Mouse (Mus musculus): ENCODE measurements around the gene Nme8. TPM values are rescaled to one million over a fixed set of nuclear protein-coding genes. Genes with fewer than 3 reads are reported as not detected.
A peak's percentile ranks its signal among the peaks of the same experiment; 100 is the strongest.

Nme8 gene
- total RNA-seq, 1 experiment = not detected

DNA sequence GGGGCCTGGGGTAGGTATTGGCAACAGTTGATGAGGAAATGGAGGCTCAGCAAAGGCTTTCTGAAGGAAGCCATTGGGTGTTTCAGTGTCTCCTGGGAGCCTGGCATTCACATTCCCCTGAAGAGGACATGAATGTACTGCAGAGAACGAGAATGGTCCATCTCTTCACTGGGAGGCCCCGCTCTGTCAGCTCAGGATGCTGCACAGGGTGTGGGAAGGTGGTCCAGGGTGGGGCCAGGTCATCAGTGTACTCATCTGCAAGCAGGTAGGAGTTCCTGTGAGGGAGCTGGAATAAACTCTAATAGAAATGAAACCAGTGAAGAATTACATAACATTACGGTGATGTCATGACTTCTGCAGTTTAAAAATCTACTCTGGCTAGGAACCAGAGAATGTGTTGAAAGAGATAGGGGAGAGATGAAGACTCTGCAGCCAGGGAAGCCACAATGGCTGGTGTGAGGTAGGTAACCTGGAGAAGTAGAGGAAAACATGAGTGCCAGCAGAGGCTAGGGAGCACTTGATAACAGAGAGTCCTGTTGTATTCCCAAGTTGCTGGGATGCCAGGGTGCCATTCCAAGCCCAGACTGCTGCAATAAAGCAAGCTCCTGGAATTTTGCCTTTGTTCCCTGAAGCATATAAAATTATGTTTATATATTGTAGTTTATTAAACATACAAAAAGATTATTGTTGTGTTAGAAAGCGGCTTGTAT lies 3.3 kb upstream of the Nme8 start:
- TF ChIP-seq MAFK (IDR thresholded peaks at IDR 0.05; ENCODE audit: insufficient read depth, low read depth, low read length) = no peak
- TF ChIP-seq HCFC1 (IDR thresholded peaks at IDR 0.05; ENCODE audit: borderline replicate concordance, insufficient read depth, low read length) = no peak
- no peak for TF ChIP-seq CHD2 (IDR thresholded peaks at IDR 0.05; ENCODE audit: low read depth, low read length)
- TF ChIP-seq ZNF384 (IDR thresholded peaks at IDR 0.05; ENCODE audit: low read depth, low read length) = no peak
- no peak for TF ChIP-seq ZC3H11A (IDR thresholded peaks at IDR 0.05; ENCODE audit: borderline replicate concordance, low read depth, low read length)
- Histone ChIP-seq H3K4me3 (ENCODE audit: insufficient read depth in 1 of 2, low read depth in 1 of 2, low read length in 2 of 2, poor library complexity in 1 of 2, severe bottlenecking in 1 of 2) (no peak overlapping the region), H3K9me3 (ENCODE audit: control insufficient read depth, insufficient read depth, low read depth, low read length) (no peaks in the 10 kb centered on the region), H3K9ac (ENCODE audit: insufficient read depth, low read depth, low read length, poor library complexity, severe bottlenecking) (no peak overlapping the region), H3K27ac (ENCODE audit: insufficient read depth, low read depth, low read length, poor library complexity, severe bottlenecking) (no peak overlapping the region), H3K36me3 (ENCODE audit: control insufficient read depth, insufficient read depth, low read length, poor library complexity, severe bottlenecking) (no peaks in the 10 kb centered on the region), H3K4me1 (ENCODE audit: control insufficient read depth in 2 of 2, insufficient read depth in 2 of 2, low read length in 2 of 2, poor library complexity in 1 of 2) (no peaks in the 10 kb centered on the region)
- no peak for DNase-seq (ENCODE audit: low read depth, low spot score)
- in situ Hi-C loops (cut with MboI; ENCODE audit: low sequenced_read_pairs in 2 of 2, unreplicated experiment in 2 of 2) = loop anchor here (10.0 to 25.0 kb wide), 2 partner anchors 586 to 594 kb away; no protein-coding TSS in a partner anchor

DNA sequence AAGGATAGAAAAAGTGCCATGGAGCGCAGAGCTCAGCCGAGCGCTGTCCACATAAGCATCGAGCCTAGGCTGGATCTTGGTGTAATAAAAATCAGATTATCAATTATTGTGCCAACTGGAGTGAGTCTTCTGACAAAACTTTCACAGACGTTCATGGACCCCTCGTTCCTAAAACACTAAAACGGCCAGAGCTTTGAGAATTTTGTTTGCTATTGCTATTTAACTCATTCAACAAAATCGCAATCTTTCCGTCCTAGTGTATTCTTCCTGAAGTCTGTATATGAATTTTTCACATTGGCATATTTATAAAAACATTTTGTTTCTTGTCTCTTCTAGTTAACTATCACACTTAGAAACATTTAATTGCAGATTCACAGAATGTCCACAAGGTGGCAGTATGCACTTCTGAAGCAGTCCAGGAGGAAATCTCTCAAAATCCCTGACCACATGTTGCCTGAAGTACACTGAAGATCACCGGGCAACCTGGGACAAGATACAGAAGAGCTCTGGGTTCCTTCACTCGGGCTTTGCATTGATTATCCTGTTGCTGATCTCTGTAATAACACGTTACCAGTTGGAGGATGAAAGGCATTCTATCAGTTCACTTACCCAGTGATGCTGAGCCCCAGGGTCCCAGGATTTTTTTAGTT lies 1.1 kb upstream of the Nme8 start:
- Histone ChIP-seq H3K4me3 (ENCODE audit: insufficient read depth in 1 of 2, low read depth in 1 of 2, low read length in 2 of 2, poor library complexity in 1 of 2, severe bottlenecking in 1 of 2) (no peak overlapping the region), H3K36me3 (ENCODE audit: control insufficient read depth, insufficient read depth, low read length, poor library complexity, severe bottlenecking) (no peaks in the 10 kb centered on the region), H3K27ac (ENCODE audit: insufficient read depth, low read depth, low read length, poor library complexity, severe bottlenecking) (no peak overlapping the region), H3K4me1 (ENCODE audit: control insufficient read depth in 2 of 2, insufficient read depth in 2 of 2, low read length in 2 of 2, poor library complexity in 1 of 2) (no peaks in the 10 kb centered on the region), H3K9ac (ENCODE audit: insufficient read depth, low read depth, low read length, poor library complexity, severe bottlenecking) (no peak overlapping the region), H3K9me3 (ENCODE audit: control insufficient read depth, insufficient read depth, low read depth, low read length) (no peaks in the 10 kb centered on the region)
- TF ChIP-seq ZNF384 (IDR thresholded peaks at IDR 0.05; ENCODE audit: low read depth, low read length) = no peak
- no peak for TF ChIP-seq CHD2 (IDR thresholded peaks at IDR 0.05; ENCODE audit: low read depth, low read length)
- TF ChIP-seq MAFK (IDR thresholded peaks at IDR 0.05; ENCODE audit: insufficient read depth, low read depth, low read length) = no peak
- no peak for TF ChIP-seq HCFC1 (IDR thresholded peaks at IDR 0.05; ENCODE audit: borderline replicate concordance, insufficient read depth, low read length)
- TF ChIP-seq ZC3H11A (IDR thresholded peaks at IDR 0.05; ENCODE audit: borderline replicate concordance, low read depth, low read length) = peak; percentile 97
- in situ Hi-C loops (cut with MboI; ENCODE audit: low sequenced_read_pairs in 2 of 2, unreplicated experiment in 2 of 2) = loop anchor here in 1 of 2 experiments (5.0 to 25.0 kb wide), 3 partner anchors 536 to 786 kb away; no protein-coding TSS in a partner anchor
- peak; percentile 38 for DNase-seq (ENCODE audit: low read depth, low spot score)

DNA sequence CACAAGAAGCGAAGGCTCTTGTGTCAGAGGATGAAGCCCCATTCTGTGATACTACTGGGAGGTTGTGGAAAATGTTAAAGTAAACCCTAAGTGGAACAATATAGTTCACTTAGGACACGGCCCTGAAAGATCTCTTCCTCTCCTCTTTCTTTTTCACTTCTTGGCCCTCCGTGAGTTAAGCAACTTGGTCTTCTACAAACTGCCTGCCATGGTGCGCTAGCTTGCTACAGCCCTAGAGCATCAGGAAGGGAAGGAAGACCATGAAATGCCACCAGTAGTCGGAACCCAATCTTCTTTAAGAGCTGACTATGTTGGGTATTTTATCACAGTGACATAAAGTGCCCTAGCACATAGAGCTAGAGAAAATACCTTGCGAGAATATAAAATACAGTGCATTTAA lies 7.2 kb downstream of the Nme8 start:
- no peak overlapping the region for H3K9ac ChIP-seq (ENCODE audit: insufficient read depth, low read depth, low read length, poor library complexity, severe bottlenecking)
- no peak overlapping the region for H3K4me3 ChIP-seq (ENCODE audit: insufficient read depth in 1 of 2, low read depth in 1 of 2, low read length in 2 of 2, poor library complexity in 1 of 2, severe bottlenecking in 1 of 2)
- H3K9me3 ChIP-seq (ENCODE audit: control insufficient read depth, insufficient read depth, low read depth, low read length) = no peaks in the 10 kb centered on the region
- in situ Hi-C loops (cut with MboI; ENCODE audit: low sequenced_read_pairs in 2 of 2, unreplicated experiment in 2 of 2) = loop anchor here in 1 of 2 experiments (25.0 kb wide), 2 partner anchors 528 to 778 kb away; no protein-coding TSS in a partner anchor
- no peak overlapping the region for H3K27ac ChIP-seq (ENCODE audit: insufficient read depth, low read depth, low read length, poor library complexity, severe bottlenecking)
- TF ChIP-seq ZC3H11A (IDR thresholded peaks at IDR 0.05; ENCODE audit: borderline replicate concordance, low read depth, low read length) = no peak
- no peak for TF ChIP-seq ZNF384 (IDR thresholded peaks at IDR 0.05; ENCODE audit: low read depth, low read length)
- TF ChIP-seq MAFK (IDR thresholded peaks at IDR 0.05; ENCODE audit: insufficient read depth, low read depth, low read length) = no peak
- TF ChIP-seq CHD2 (IDR thresholded peaks at IDR 0.05; ENCODE audit: low read depth, low read length) = no peak
- no peak for TF ChIP-seq HCFC1 (IDR thresholded peaks at IDR 0.05; ENCODE audit: borderline replicate concordance, insufficient read depth, low read length)
- no peaks in the 10 kb centered on the region for H3K36me3 ChIP-seq (ENCODE audit: control insufficient read depth, insufficient read depth, low read length, poor library complexity, severe bottlenecking)
- DNase-seq (ENCODE audit: low read depth, low spot score) = no peak
- H3K4me1 ChIP-seq (ENCODE audit: control insufficient read depth in 2 of 2, insufficient read depth in 2 of 2, low read length in 2 of 2, poor library complexity in 1 of 2) = no peaks in the 10 kb centered on the region

DNA sequence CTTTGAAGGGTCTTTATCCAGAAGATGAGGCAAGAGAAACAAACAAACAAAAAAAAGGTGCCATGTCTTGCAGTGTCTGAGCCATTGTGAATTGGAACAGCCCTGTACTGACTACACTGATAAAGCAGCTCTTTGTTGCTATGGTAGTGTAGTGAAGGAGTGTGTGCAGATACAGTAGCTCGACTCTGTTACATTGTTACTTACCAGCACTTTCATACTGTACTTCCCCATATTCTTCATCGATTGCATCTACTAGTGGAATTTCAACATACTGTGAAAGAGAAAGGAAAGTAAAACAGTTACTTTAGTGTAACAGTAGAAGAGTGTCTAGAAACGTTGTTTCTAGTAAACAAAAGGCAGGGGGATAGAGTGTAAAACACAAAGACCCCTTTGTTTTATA lies 7.6 kb downstream of the Nme8 start:
- Histone ChIP-seq H3K9me3 (ENCODE audit: control insufficient read depth, insufficient read depth, low read depth, low read length) (no peaks in the 10 kb centered on the region), H3K4me1 (ENCODE audit: control insufficient read depth in 2 of 2, insufficient read depth in 2 of 2, low read length in 2 of 2, poor library complexity in 1 of 2) (no peaks in the 10 kb centered on the region), H3K9ac (ENCODE audit: insufficient read depth, low read depth, low read length, poor library complexity, severe bottlenecking) (no peak overlapping the region), H3K27ac (ENCODE audit: insufficient read depth, low read depth, low read length, poor library complexity, severe bottlenecking) (no peak overlapping the region), H3K4me3 (ENCODE audit: insufficient read depth in 1 of 2, low read depth in 1 of 2, low read length in 2 of 2, poor library complexity in 1 of 2, severe bottlenecking in 1 of 2) (no peak overlapping the region), H3K36me3 (ENCODE audit: control insufficient read depth, insufficient read depth, low read length, poor library complexity, severe bottlenecking) (no peaks in the 10 kb centered on the region)
- DNase-seq (ENCODE audit: low read depth, low spot score) = no peak
- in situ Hi-C loops (cut with MboI; ENCODE audit: low sequenced_read_pairs in 2 of 2, unreplicated experiment in 2 of 2) = loop anchor here in 1 of 2 experiments (25.0 kb wide), 2 partner anchors 528 to 778 kb away; no protein-coding TSS in a partner anchor
- no peak for TF ChIP-seq HCFC1 (IDR thresholded peaks at IDR 0.05; ENCODE audit: borderline replicate concordance, insufficient read depth, low read length)
- no peak for TF ChIP-seq MAFK (IDR thresholded peaks at IDR 0.05; ENCODE audit: insufficient read depth, low read depth, low read length)
- no peak for TF ChIP-seq ZC3H11A (IDR thresholded peaks at IDR 0.05; ENCODE audit: borderline replicate concordance, low read depth, low read length)
- no peak for TF ChIP-seq CHD2 (IDR thresholded peaks at IDR 0.05; ENCODE audit: low read depth, low read length)
- TF ChIP-seq ZNF384 (IDR thresholded peaks at IDR 0.05; ENCODE audit: low read depth, low read length) = no peak
